In the genomic region with DNA sequence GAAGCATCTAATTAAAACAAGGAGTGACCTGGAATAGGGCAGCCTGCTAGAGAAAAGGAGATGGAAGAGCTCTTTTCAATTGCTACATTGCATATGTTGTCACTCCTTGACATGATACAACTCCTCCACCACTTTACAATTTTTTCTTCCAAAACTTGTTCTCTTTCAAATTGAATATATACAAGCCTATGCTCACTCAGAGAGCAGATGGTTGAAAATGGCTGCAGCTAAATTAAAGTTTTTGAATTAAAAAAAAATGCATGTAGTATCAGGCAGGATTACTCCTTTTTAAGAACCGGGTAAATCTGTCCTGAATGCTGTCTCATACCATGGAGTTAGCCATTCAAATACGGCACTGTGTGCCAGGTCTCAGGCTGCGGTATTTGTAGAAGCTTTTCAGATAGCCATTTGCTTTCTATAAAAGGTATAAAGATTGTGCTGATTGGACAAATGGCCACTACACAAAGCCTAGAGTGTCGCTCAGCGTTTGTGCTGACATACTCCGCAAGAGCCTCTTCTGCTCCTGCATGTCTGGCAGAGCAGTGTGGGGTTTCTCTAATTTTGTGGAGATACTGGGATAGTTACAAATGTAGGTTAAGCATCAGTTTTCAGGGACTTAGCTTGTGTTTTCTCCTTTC, we compare ENCODE assay signal across 22 mouse cellular contexts. TPM values are rescaled to one million over a fixed set of nuclear protein-coding genes. Genes with fewer than 3 reads are reported as not detected.
"Had no signal": no experiment of that assay in that cellular context is flagged by ENCODE, and none has a peak within 500 bp of the region (broad histone marks: within the 10 kb centered on the region; RNA-seq: fewer than 3 reads in every experiment).

No protein-coding gene starts in this region.

- H3K36me3 ChIP-seq: limb, embryonic 12.5 days; limb, embryonic 15.5 days; midbrain, embryonic 12.5 days; midbrain, embryonic 15.5 days; neural tube, embryonic 12.5 days; neural tube, embryonic 15.5 days had no signal

- DNase-seq: kidney, adult 2 months; kidney, postnatal 25 days; layer of hippocampus, adult 9-11 months; left cerebral cortex, postnatal 4 days; liver, postnatal 0 days; lung, embryonic 14.5 days; right cerebral cortex, adult 18-20 months; thymus, adult 2 months; thymus, postnatal 14 days had no signal

- H3K4me3 ChIP-seq: layer of hippocampus, adult 2 months; limb, embryonic 12.5 days; limb, embryonic 15.5 days; midbrain, embryonic 12.5 days; midbrain, embryonic 15.5 days; neural tube, embryonic 12.5 days; neural tube, embryonic 15.5 days had no signal

- H3K27me3 ChIP-seq: limb, embryonic 12.5 days; limb, embryonic 15.5 days; midbrain, embryonic 12.5 days; midbrain, embryonic 15.5 days; neural tube, embryonic 12.5 days; neural tube, embryonic 15.5 days had no signal

- H3K9me3 ChIP-seq: limb, embryonic 12.5 days; limb, embryonic 15.5 days; midbrain, embryonic 12.5 days; midbrain, embryonic 15.5 days; neural tube, embryonic 12.5 days; neural tube, embryonic 15.5 days had no signal

- H3K4me1 ChIP-seq: limb, embryonic 12.5 days; limb, embryonic 15.5 days; midbrain, embryonic 12.5 days; midbrain, embryonic 15.5 days; neural tube, embryonic 12.5 days; neural tube, embryonic 15.5 days had no signal

- H3K27ac ChIP-seq: kidney, postnatal 0 days; layer of hippocampus, adult 2 months; limb, embryonic 12.5 days; limb, embryonic 15.5 days; liver, embryonic 14.5 days; macrophage; midbrain, embryonic 12.5 days; midbrain, embryonic 15.5 days; neural tube, embryonic 12.5 days; neural tube, embryonic 15.5 days had no signal

- H3K4me2 ChIP-seq: limb, embryonic 12.5 days; limb, embryonic 15.5 days; liver, embryonic 11.5 days; lung, embryonic 14.5 days; midbrain, embryonic 12.5 days; midbrain, embryonic 15.5 days; neural tube, embryonic 12.5 days; neural tube, embryonic 15.5 days had no signal

- ATAC-seq: liver, postnatal 0 days; lung, postnatal 0 days; midbrain, embryonic 15.5 days had no signal

- H3K9ac ChIP-seq: limb, embryonic 12.5 days; limb, embryonic 15.5 days; liver, embryonic 14.5 days; liver, postnatal 0 days; lung, embryonic 14.5 days; midbrain, embryonic 12.5 days; midbrain, embryonic 15.5 days; neural tube, embryonic 12.5 days; neural tube, embryonic 15.5 days had no signal

RNA-seq across cellular contexts. Expression of gene Dync1i1, which starts 16.1 kb away (rescaled TPM):
- total RNA-seq: megakaryocyte, adult 5-6 weeks had no signal
- polyA plus RNA-seq: liver, embryonic 14.5 days; macrophage had no signal
